Mouse (Mus musculus): ENCODE data around the gene Zc3h7b. TPM values are rescaled to one million over a fixed set of nuclear protein-coding genes. Genes with fewer than 3 reads are reported as not detected.

Gene Zc3h7b
- total RNA-seq, 1 experiment: 22.5 TPM

DNA sequence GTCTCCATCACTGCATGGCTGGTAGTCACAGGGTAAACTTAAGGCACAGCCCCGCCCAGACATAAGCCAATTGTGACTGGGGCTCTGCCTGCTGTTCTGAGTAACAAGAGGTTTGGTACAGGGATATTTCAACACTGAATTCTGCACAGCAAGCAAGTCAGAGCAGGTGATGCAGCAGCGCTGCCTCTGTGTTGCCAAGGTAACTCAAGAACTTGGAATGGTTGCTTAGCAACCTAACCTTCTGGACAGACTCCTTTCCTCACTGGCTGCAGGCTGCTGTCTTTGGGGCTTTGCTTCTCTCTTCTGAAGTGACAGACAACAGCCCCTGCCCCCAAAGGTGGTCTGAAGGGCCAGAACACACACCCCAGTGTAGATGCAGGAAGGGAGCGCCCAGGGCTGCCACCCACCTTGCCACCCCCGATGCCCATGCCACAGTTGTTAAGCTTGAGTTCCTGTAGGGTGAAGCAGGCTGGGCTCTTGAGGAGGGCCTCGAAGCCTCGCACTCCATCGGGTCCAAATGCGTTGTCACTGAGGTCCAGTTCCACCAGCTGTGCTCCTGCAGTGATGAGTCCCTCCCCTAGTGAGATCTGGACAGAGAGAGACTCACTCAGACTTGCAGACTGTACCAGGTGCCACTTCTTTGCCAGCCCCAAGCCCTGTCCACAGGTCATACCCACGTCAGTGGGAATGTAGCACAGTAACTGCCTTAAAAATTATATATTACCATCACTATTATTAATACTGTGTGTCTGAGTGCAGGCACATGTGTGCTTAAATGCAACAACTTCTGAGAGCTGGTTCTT lies 26.3 kb upstream of the Zc3h7b start:
- Histone ChIP-seq H3K4me3 (ENCODE audit: insufficient read depth in 1 of 2, low read depth in 1 of 2, low read length in 2 of 2, poor library complexity in 1 of 2, severe bottlenecking in 1 of 2) (no peak overlapping the region), H3K36me3 (ENCODE audit: control insufficient read depth, insufficient read depth, low read length, poor library complexity, severe bottlenecking) (peaks cover 86% of the 10 kb centered on the region), H3K27ac (ENCODE audit: insufficient read depth, low read depth, low read length, poor library complexity, severe bottlenecking) (no peak overlapping the region), H3K9ac (ENCODE audit: insufficient read depth, low read depth, low read length, poor library complexity, severe bottlenecking) (no peak overlapping the region), H3K4me1 (ENCODE audit: control insufficient read depth in 2 of 2, insufficient read depth in 2 of 2, low read length in 2 of 2, poor library complexity in 1 of 2) (no peaks in the 10 kb centered on the region; a peak in 1 of 4 replicates), H3K9me3 (ENCODE audit: control insufficient read depth, insufficient read depth, low read depth, low read length) (no peaks in the 10 kb centered on the region)
- TF ChIP-seq HCFC1 (IDR thresholded peaks at IDR 0.05; ENCODE audit: borderline replicate concordance, insufficient read depth, low read length): no peak
- TF ChIP-seq ZNF384 (IDR thresholded peaks at IDR 0.05; ENCODE audit: low read depth, low read length): no peak
- TF ChIP-seq CHD2 (IDR thresholded peaks at IDR 0.05; ENCODE audit: low read depth, low read length): no peak
- TF ChIP-seq ZC3H11A (IDR thresholded peaks at IDR 0.05; ENCODE audit: borderline replicate concordance, low read depth, low read length): no peak
- no peak for TF ChIP-seq MAFK (IDR thresholded peaks at IDR 0.05; ENCODE audit: insufficient read depth, low read depth, low read length)
- DNase-seq (ENCODE audit: low read depth, low spot score): no peak
- in situ Hi-C loops (cut with MboI; ENCODE audit: low sequenced_read_pairs in 2 of 2, unreplicated experiment in 2 of 2): no loop called here

DNA sequence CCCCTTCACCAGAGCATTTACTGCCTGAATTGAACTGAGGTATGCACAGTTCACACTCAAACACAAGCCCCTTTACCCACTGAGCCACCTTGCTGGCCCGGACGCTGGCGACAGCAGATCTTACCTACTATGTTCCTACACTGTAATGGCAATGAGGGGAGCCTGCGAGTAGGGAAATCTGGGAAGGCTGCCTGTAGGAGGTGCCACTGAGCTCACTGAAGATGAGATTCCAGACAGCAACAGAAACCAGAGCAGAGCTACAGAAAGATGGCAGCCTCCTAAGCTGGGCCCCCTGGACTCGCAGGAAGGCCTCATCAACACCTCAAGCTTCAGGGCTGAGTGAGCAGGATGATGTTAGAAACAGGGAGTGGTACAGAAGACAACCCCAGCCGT lies 25.7 kb upstream of the Zc3h7b start:
- TF ChIP-seq ZC3H11A (IDR thresholded peaks at IDR 0.05; ENCODE audit: borderline replicate concordance, low read depth, low read length) (no peak), ZNF384 (IDR thresholded peaks at IDR 0.05; ENCODE audit: low read depth, low read length) (no peak), MAFK (IDR thresholded peaks at IDR 0.05; ENCODE audit: insufficient read depth, low read depth, low read length) (no peak), HCFC1 (IDR thresholded peaks at IDR 0.05; ENCODE audit: borderline replicate concordance, insufficient read depth, low read length) (no peak), CHD2 (IDR thresholded peaks at IDR 0.05; ENCODE audit: low read depth, low read length) (no peak)
- no peak overlapping the region for H3K27ac ChIP-seq (ENCODE audit: insufficient read depth, low read depth, low read length, poor library complexity, severe bottlenecking)
- H3K36me3 ChIP-seq (ENCODE audit: control insufficient read depth, insufficient read depth, low read length, poor library complexity, severe bottlenecking): peaks cover 85% of the 10 kb centered on the region
- H3K9ac ChIP-seq (ENCODE audit: insufficient read depth, low read depth, low read length, poor library complexity, severe bottlenecking): no peak overlapping the region
- no peak for DNase-seq (ENCODE audit: low read depth, low spot score)
- no peaks in the 10 kb centered on the region for H3K9me3 ChIP-seq (ENCODE audit: control insufficient read depth, insufficient read depth, low read depth, low read length)
- H3K4me3 ChIP-seq (ENCODE audit: insufficient read depth in 1 of 2, low read depth in 1 of 2, low read length in 2 of 2, poor library complexity in 1 of 2, severe bottlenecking in 1 of 2): no peak overlapping the region
- H3K4me1 ChIP-seq (ENCODE audit: control insufficient read depth in 2 of 2, insufficient read depth in 2 of 2, low read length in 2 of 2, poor library complexity in 1 of 2): peaks cover 0 to 2% of the 10 kb centered on the region in 2 experiments; a peak in 1 of 4 replicates
- in situ Hi-C loops (cut with MboI; ENCODE audit: low sequenced_read_pairs in 2 of 2, unreplicated experiment in 2 of 2): no loop called here

DNA sequence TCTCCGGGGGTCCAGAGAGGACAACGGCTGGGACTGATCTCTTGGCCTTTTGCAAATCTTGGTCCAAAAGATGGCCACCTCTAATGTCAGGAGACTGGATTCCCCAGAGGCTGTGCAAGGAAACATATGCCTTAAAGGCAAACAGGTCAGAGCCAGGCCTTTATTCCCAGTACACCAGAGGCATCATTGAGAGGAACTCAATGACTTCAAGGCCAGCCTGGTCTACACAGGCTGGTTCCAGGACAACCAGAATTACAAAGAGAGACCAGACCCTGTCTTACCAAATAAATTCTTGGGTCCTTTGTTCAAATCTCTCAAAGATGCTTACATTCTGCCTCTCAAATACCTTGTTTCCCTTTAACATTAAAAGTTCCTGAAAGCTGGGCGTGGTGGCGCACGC lies 22.5 kb upstream of the Zc3h7b start:
- H3K4me1 ChIP-seq (ENCODE audit: control insufficient read depth in 2 of 2, insufficient read depth in 2 of 2, low read length in 2 of 2, poor library complexity in 1 of 2): peaks cover 0 to 8% of the 10 kb centered on the region in 2 experiments; a peak in 3 of 4 replicates
- H3K9me3 ChIP-seq (ENCODE audit: control insufficient read depth, insufficient read depth, low read depth, low read length): no peaks in the 10 kb centered on the region
- peaks cover 75% of the 10 kb centered on the region for H3K36me3 ChIP-seq (ENCODE audit: control insufficient read depth, insufficient read depth, low read length, poor library complexity, severe bottlenecking)
- in situ Hi-C loops (cut with MboI; ENCODE audit: low sequenced_read_pairs in 2 of 2, unreplicated experiment in 2 of 2): no loop called here
- no peak overlapping the region for H3K9ac ChIP-seq (ENCODE audit: insufficient read depth, low read depth, low read length, poor library complexity, severe bottlenecking)
- no peak overlapping the region for H3K4me3 ChIP-seq (ENCODE audit: insufficient read depth in 1 of 2, low read depth in 1 of 2, low read length in 2 of 2, poor library complexity in 1 of 2, severe bottlenecking in 1 of 2)
- TF ChIP-seq HCFC1 (IDR thresholded peaks at IDR 0.05; ENCODE audit: borderline replicate concordance, insufficient read depth, low read length) (no peak), ZNF384 (IDR thresholded peaks at IDR 0.05; ENCODE audit: low read depth, low read length) (no peak), MAFK (IDR thresholded peaks at IDR 0.05; ENCODE audit: insufficient read depth, low read depth, low read length) (no peak), CHD2 (IDR thresholded peaks at IDR 0.05; ENCODE audit: low read depth, low read length) (no peak), ZC3H11A (IDR thresholded peaks at IDR 0.05; ENCODE audit: borderline replicate concordance, low read depth, low read length) (no peak)
- no peak overlapping the region for H3K27ac ChIP-seq (ENCODE audit: insufficient read depth, low read depth, low read length, poor library complexity, severe bottlenecking)
- no peak for DNase-seq (ENCODE audit: low read depth, low spot score)

DNA sequence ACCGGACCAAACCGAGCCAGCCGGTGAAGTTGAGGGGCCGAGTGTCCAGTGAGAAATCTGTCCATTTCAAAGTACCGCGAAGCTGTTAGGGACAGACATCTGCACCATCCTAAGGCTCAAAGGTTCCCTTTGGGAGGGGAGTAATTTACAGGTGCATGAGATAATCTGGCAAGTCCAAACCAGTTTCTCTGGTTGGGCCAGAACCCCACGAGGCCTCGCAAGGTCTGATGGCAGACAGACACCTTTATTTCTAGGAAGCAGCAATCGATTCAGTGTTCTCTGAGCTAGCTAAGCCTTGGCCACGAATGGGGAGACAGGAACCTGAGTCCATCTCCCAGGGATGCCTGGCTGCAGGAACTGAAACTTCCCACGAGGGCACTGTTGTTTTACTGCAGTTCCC lies 21.2 kb upstream of the Zc3h7b start:
- TF ChIP-seq MAFK (IDR thresholded peaks at IDR 0.05; ENCODE audit: insufficient read depth, low read depth, low read length): no peak
- TF ChIP-seq ZC3H11A (IDR thresholded peaks at IDR 0.05; ENCODE audit: borderline replicate concordance, low read depth, low read length): no peak
- TF ChIP-seq CHD2 (IDR thresholded peaks at IDR 0.05; ENCODE audit: low read depth, low read length): no peak
- no peak for TF ChIP-seq ZNF384 (IDR thresholded peaks at IDR 0.05; ENCODE audit: low read depth, low read length)
- TF ChIP-seq HCFC1 (IDR thresholded peaks at IDR 0.05; ENCODE audit: borderline replicate concordance, insufficient read depth, low read length): no peak
- H3K4me1 ChIP-seq (ENCODE audit: control insufficient read depth in 2 of 2, insufficient read depth in 2 of 2, low read length in 2 of 2, poor library complexity in 1 of 2): peaks cover 7 to 10% of the 10 kb centered on the region in 2 experiments; a peak in 3 of 4 replicates
- DNase-seq (ENCODE audit: low read depth, low spot score): no peak
- no peak overlapping the region for H3K9ac ChIP-seq (ENCODE audit: insufficient read depth, low read depth, low read length, poor library complexity, severe bottlenecking)
- H3K9me3 ChIP-seq (ENCODE audit: control insufficient read depth, insufficient read depth, low read depth, low read length): no peaks in the 10 kb centered on the region
- peaks cover 64% of the 10 kb centered on the region for H3K36me3 ChIP-seq (ENCODE audit: control insufficient read depth, insufficient read depth, low read length, poor library complexity, severe bottlenecking)
- no peak overlapping the region for H3K27ac ChIP-seq (ENCODE audit: insufficient read depth, low read depth, low read length, poor library complexity, severe bottlenecking)
- H3K4me3 ChIP-seq (ENCODE audit: insufficient read depth in 1 of 2, low read depth in 1 of 2, low read length in 2 of 2, poor library complexity in 1 of 2, severe bottlenecking in 1 of 2): no peak overlapping the region
- in situ Hi-C loops (cut with MboI; ENCODE audit: low sequenced_read_pairs in 2 of 2, unreplicated experiment in 2 of 2): no loop called here
